Mouse (Mus musculus) monocyte, adult 5-6 weeks (primary cell): ENCODE results near the gene Col5a2. TPM values are rescaled to one million over a fixed set of nuclear protein-coding genes. Genes with fewer than 3 reads are reported as not detected.
"Not testable (repeated sequence)": the region's sequence is repeated elsewhere in the genome, so short reads cannot be mapped to it uniquely, and the experiment has no call there.

Experiments
- ATAC-seq: fragments of 153-309, 156-312 bp; replicated peaks from 2 replicates; pipeline ENCODE4 v1.8.0; 2017; ENCODE audit warnings: mild to moderate bottlenecking; ENCODE audit not compliant: low TSS enrichment, insufficient number of reproducible peaks, severe bottlenecking, poor library complexity, low FRiP score
- total RNA-seq: library from RNA; stranded (forward); fragments of 200-1000, 200-491, 200-594 nt; gene quantifications from 3 replicates; pipeline ENCODE4 v1.2.3, GENCODE M21; 2017

Gene Col5a2
- not detected in 3 replicates for total RNA-seq

DNA sequence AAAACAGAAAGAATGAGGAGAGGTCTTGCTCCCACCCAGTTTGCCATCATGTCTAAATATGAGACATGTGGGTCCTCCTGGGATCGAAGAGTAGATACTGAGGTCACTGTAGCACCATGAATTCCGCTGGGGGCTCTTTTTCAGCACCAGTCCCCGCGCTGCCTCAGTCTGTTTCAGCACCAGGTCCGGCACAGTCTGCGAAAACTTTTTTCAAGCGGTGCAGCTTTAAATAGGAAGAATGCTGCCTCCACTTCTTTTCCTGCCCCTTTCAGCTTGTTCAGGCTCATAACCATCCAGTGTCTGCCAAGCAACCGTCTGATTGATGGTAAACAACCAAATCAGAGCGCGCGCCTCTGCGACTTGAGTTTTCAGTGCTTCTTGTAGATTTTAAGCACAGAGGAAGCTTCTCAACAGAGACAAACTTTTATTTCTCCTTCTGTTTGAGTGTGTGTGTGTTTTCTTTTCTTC lies at the start of gene Col5a2:
Gene Col5a2, minus strand, starts transcription at position 418 of the 468 bp plus-strand sequence.
- ATAC-seq: no peak

GRCm38 (mm10) chr1:45550531-45550930 lies 47.4 kb upstream of the Col5a2 start:
- ATAC-seq: no peak

- no peak for ATAC-seq
These were observed 38.8 kb upstream of the Col5a2 start for GRCm38 (mm10) chr1:45541888-45542287.

- ATAC-seq: no peak
These were observed 38.1 kb upstream of the Col5a2 start for GRCm38 (mm10) chr1:45541161-45541560.

GRCm38 (mm10) chr1:45531486-45531885 lies 28.4 kb upstream of the Col5a2 start:
- ATAC-seq: no peak

- not testable (repeated sequence) for ATAC-seq
These were observed 24.4 kb upstream of the Col5a2 start for GRCm38 (mm10) chr1:45527476-45527875.

DNA sequence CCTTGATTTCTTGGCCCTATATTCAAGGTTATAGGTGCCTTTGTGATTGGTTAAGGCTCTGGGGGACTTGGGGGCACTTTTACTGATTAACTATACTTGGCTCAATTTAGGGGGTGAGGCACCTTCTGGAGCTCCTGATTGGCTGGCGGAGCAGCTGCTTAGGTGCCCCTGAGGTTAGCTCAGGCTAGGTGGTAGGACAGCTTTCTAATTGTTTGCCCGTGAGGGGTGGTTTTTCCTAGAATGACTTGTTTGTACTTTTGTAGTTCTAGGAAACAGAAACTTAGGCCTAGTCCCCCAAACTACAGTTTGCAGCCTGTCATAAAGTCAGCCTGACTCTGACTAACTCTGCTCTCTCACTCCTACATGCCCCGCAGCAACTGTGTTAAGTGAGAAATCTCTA lies 20.5 kb upstream of the Col5a2 start:
- ATAC-seq: no peak

DNA sequence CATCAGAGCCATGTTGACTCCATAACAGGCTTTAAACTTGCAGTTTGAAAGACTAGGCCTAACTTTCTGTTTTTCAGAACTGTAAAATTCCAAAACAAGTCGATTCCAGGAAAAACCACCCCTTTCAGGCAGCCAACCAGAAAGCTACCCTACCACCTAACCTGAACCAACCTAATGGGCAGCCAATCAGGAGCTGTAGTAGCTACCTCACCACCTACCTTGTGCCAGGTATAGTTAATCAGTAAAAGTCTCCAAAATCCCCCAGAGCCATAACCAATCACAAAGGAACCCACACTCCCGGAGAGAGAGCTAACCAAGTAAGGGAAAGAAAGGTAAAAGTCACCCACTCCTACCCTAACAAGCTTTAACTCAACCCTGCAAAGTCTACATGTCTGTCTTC lies 18.4 kb upstream of the Col5a2 start:
- no peak for ATAC-seq

DNA sequence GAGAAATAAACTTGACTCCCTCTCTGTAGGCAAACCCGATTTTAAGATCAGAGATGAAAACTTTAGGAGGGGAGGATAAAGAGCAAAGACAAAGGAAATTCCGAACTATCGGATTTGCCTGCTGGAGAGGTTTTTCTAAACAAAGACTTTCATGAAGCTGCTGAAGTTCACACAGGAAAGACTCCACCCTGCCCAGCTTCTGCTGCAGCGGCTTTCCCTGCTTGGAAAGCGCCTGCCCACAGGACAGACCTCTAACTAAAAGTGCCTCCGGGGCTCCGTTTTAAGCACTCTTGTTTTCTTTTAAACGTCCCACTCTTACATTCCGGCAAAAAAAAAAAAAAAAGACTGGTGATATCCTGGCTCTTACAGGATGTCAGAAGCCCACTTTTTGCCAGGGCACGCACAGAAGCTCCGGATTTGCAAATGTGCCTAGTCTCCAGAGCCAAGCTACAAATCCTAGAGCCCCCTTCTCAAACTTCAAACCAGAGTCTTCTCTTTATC lies 791 bp downstream of the Col5a2 start:
- ATAC-seq: no peak

DNA sequence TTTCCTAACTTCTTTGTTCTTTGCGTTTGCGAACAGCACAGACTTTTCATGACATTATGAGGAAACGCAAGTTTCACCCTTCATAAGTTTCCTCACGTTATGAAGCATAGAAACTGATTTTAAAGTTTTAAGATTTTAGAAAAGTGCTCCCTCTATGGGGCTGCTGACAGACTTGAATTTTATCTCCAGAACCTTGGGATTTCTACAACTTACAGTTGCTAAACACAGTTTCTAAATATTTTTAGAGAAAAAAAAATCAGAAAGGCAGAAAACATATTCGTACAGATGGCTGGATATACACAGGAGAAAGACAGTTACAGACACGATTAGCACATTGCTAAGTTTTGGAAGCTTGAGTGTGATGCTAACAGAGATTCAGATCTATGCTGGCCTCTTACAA lies 1.6 kb downstream of the Col5a2 start:
- ATAC-seq: no peak

DNA sequence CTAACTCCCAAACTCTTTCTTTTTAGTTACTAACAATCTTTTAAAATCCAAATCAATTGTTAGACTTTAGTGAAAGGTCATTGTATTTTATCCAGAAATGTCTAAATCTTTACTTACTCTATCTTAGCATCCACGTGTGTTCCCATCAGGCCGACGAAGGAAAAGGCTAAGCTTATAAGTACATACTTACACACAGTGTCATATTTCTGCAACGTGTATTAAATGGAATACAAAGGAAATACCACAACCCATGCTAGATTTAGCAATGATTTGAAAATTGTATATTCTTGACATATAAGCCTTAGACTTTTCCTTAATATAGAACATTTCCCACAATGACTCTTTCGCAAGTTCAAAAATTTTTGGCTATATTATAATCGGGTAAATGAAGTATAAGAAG lies 2.6 kb downstream of the Col5a2 start:
- ATAC-seq: no peak

- ATAC-seq: no peak
These were observed 8.1 kb downstream of the Col5a2 start for GRCm38 (mm10) chr1:45495025-45495424.

DNA sequence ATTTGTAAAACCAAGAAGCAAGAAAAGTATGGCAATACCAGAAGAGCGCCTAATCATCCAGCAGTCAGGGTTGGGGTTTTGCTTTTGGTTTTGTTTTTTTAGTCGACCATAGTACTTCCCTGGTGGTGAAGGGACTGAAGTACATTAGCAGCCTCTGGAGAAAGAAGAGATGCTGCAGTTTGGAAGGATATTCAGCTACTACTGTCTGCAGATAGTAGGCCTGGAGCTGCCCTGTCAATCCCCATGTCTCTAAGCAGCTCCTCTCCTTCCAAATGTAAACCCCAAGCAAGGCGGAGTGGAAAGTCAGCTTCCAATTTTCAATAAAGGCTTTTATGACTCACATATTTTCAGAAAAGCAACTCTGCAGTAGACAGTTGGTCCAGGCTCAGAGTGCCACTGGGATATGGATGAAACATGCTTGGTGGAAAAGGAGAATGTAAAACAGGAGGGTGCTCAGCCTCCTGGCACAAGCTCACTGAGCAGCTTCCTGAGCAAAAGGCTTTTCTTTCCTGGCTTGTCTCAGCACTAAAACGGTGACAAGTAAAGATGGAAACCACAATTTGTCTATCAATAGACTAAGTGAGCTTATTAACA lies 10.9 kb downstream of the Col5a2 start:
- no peak for ATAC-seq

DNA sequence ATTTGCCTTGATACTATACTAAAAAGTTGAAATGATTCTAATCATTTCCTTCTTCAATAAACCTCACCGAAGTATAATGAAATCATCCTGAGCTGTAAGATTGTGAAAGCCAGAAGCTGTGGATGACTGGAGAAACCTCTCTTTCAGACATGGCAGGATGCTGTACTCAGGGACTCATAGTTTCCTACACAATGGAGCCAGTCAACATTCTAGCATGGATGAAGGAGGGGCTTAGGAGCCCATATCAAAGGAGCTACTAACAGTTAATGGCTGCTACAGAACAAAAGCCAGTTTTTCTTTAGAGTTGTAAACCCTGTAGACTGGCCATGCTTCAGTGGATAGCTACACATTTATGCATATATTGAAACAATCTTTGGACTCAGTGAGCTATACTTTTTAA lies 12.6 kb downstream of the Col5a2 start:
- ATAC-seq: no peak

GRCm38 (mm10) chr1:45488291-45488690 lies 14.8 kb downstream of the Col5a2 start:
- no peak for ATAC-seq

DNA sequence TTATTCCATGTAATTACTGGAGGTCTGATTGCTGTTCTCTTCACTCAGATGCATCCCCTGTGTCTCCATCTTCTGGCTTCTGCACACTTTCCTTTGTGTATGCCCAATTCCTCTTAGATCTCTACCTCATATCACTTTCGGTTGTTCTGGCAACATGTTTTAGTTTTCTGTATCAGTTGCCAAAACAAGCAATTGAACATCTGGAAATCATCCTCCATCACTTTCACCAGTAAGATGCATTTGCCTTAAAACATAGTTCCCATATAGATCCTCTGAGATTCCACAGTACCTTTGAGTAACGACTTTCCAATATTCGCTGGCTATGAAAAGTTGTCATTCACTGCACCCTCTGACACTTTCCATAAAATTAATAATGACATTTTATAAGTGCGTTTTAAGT lies 20.1 kb downstream of the Col5a2 start:
- ATAC-seq: no peak

DNA sequence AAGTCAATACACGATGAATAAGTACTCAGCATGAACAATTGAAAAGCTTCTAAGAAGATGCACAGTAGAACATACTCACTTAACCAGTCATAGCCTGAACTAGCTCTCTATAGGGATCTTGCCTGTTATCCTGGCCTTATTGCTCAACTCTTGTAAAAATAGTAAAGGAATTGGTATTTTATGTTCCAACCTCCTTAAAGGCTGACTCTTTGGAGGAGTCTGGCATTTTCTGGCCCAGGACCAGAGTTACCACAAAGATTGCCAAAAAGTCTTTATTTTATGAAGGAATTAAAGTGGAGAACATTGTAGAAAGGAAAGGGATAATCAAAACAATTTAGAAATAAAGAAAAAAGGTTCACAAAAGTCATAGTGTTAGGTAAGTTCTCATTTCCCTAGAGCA lies 21.2 kb downstream of the Col5a2 start:
- ATAC-seq: no peak

- ATAC-seq: no peak
These were observed 24.0 kb downstream of the Col5a2 start for GRCm38 (mm10) chr1:45479087-45479486.

GRCm38 (mm10) chr1:45472751-45473150 lies 30.3 kb downstream of the Col5a2 start:
- ATAC-seq: no peak

- ATAC-seq: no peak
These were observed 42.3 kb downstream of the Col5a2 start for GRCm38 (mm10) chr1:45460767-45461166.

GRCm38 (mm10) chr1:45455763-45456162 lies 47.3 kb downstream of the Col5a2 start:
- ATAC-seq: no peak
